Mouse (Mus musculus) ZHBTc4 (cell line): Measurements from ENCODE around the gene Reg3b.
"Not testable (repeated sequence)": the region's sequence is repeated elsewhere in the genome, so short reads cannot be mapped to it uniquely, and the experiment has no call there.

ENCODE experiments used
- DNase-seq: peaks from one replicate; pipeline ENCODE4 v3.0.0-alpha.2; 2011; ENCODE audit warnings: low read depth, low spot score

Gene Reg3b

GRCm38 (mm10) chr6:78370357-78370756 lies at the start of gene Reg3b:
Reg3b (plus strand) TSS chr6:78370657.
- DNase-seq, result no peak

- no peak for DNase-seq
These were observed 42.7 kb upstream of the Reg3b start for GRCm38 (mm10) chr6:78327798-78328197.

DNA sequence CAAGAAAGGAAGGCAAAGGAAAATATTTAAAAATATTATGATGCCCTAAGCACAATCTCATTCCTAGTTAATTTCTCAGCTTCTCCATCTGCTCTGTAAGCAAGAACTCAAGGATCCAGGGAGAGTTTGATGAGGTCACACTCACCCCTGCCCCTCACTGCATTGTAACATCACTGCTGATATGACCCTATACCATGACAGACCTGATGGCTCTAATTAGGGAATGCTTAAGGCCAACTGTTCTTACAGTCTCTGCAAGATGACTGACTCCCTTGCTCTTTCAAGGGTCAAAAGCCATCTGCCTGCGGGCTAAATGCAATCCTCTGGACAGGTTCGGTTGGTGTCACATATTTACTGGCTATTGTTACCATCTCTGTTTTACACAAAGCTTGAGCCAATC lies 41.3 kb upstream of the Reg3b start:
- peak; percentile 4 for DNase-seq

- peak; percentile 24 for DNase-seq
These were observed 38.4 kb upstream of the Reg3b start for GRCm38 (mm10) chr6:78331919-78332569.

GRCm38 (mm10) chr6:78340296-78340695 lies 30.2 kb upstream of the Reg3b start:
- no peak for DNase-seq

DNA sequence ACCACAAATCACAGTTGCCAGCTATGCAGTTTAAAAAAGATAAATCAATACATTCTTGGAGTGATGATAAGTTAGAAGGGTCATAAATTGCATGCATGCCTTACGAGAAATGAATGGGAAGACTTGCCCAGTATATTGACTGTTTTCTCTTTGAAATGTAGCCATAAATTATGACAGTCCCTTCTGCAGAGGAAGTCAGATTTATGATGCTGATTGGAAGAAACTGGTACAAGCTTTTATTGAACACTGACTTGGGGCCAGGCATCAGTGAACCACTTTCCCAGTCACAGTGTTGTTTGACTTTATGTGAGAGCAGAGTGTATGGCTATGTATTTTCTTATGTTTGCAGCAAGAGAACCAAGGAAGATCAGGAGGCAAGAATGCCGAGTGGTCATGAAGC lies 28.8 kb upstream of the Reg3b start:
- no peak for DNase-seq

DNA sequence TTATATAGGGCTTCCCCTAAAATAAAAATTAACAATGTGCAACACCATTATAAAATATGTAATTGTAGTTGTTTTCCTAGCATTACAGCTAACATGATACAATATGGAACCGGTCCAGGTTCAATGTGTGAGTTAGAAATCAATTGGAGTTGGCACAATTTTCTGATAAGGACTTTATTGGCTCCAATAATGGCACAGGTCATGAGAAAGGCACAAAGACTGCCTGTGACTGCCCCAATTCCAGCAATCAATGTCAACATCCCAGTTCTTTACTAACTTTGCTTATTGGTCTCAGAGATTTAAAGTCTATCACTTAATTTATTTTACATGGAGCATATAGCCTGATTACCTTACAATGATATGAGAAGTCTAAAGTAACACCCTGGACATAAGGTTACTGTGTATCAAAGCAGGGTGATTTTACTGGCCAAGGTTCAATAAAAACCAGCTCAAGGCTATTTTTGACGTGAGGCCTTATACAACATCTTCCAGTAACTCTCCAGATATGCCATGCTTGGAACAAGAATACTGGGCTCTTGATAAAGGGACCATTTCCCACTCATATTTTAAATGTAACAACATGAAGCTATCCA lies 8.4 kb upstream of the Reg3b start:
- no peak for DNase-seq

DNA sequence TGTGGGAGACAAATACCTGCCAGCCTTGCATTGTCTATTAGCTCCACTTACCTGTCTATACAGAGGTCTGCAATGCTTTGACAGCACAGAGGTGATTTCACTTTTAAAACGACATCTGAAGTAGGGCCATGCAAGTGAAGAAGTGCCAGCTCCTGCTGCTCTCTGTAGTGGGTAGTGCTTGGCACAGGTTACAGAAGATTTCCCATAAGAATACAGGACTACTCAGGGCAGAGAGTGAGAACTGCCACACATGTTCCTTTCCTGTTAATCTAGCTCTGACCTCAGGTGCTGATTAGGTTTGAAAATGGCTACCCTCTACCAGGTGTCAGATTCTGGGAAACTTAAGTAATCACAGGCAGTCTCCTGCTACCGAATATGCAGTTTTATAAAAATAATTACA lies 8.3 kb downstream of the Reg3b start, which contains the start of gene Reg3d:
Gene Reg3d (minus strand): TSS at position 101 of the 400 bp plus-strand sequence.
- DNase-seq, result no peak

- DNase-seq, result no peak
These were observed 10.0 kb downstream of the Reg3b start, which contains the start of gene Reg3a for GRCm38 (mm10) chr6:78380409-78380808. Reg3a (plus strand) TSS chr6:78380709.

GRCm38 (mm10) chr6:78385609-78386008 lies 15.2 kb downstream of the Reg3b start:
- DNase-seq, result no peak

DNA sequence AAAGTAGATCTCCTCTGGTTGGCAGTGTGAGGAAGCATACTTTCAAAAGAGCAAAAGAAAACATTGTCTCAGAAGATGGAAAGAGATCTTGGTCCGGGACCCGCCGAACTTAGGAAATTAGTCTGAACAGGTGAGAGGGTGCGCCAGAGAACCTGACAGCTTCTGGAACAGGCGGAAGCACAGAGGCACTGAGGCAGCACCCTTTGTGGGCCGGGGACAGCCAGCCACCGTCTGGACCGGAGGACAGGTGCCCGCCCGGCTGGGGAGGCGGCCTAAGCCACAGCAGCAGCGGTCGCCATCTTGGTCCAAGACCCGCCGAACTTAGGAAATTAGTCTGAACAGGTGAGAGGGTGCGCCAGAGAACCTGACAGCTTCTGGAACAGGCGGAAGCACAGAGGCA lies 24.9 kb downstream of the Reg3b start, which contains the start of gene Reg2:
Gene Reg2 (plus strand): TSS at position 301 of the 400 bp plus-strand sequence.
- not testable (repeated sequence) for DNase-seq

- DNase-seq, result not testable (repeated sequence)
These were observed 52.0 kb downstream of the Reg3b start, which contains the start of gene Reg1 for GRCm38 (mm10) chr6:78422411-78422810. Reg1 (plus strand) TSS chr6:78422711.
